Mouse (Mus musculus): Measurements from ENCODE around the gene Tubb2b. TPM values are rescaled to one million over a fixed set of nuclear protein-coding genes. Genes with fewer than 3 reads are reported as not detected.

Tubb2b gene
- polyA plus RNA-seq, 1 experiment from 2014 or later, result 13.4 TPM

GRCm38 (mm10) chr13:34157596-34158157 is 27.4 kb upstream of the Tubb2b start:
- Histone ChIP-seq H3K36me3 (ENCODE audit: control insufficient read depth, insufficient read depth, low read length) (no peaks in the 10 kb centered on the region), H3K4me2 (replicated peaks; ENCODE audit: low read depth) (no peak overlapping the region), H3K27me3 (ENCODE audit: control insufficient read depth, insufficient read depth, low read length) (no peaks in the 10 kb centered on the region), H3K4me1 (replicated peaks; ENCODE audit: control insufficient read depth, insufficient read depth) (no peaks in the 10 kb centered on the region), H3K9me3 (ENCODE audit: control insufficient read depth, low read length) (no peaks in the 10 kb centered on the region), H3K9ac (ENCODE audit: low read length) (no peak overlapping the region), H3K4me3 (ENCODE audit: low read depth, low read length) (no peak overlapping the region), H3K27ac (replicated peaks) (no peak overlapping the region)
- ATAC-seq (ENCODE audit: low FRiP score, low TSS enrichment), result no peak
- peak; percentile 19 for TF ChIP-seq CTCF (IDR thresholded peaks at IDR 0.05; ENCODE audit: low read depth)
- no peak for TF ChIP-seq EP300 (optimal IDR thresholded peaks at IDR 0.05)
- DNase-seq (ENCODE audit: low spot score), result no peak
- WGBS, result 84% methylated on average over 3 of the region's 3 CpGs

- TF ChIP-seq CTCF (IDR thresholded peaks at IDR 0.05; ENCODE audit: low read depth) (no peak), EP300 (optimal IDR thresholded peaks at IDR 0.05) (no peak)
- Histone ChIP-seq H3K4me1 (replicated peaks; ENCODE audit: control insufficient read depth, insufficient read depth) (no peaks in the 10 kb centered on the region), H3K9ac (ENCODE audit: low read length) (no peak overlapping the region), H3K4me2 (replicated peaks; ENCODE audit: low read depth) (no peak overlapping the region), H3K4me3 (ENCODE audit: low read depth, low read length) (no peak overlapping the region), H3K9me3 (ENCODE audit: control insufficient read depth, low read length) (no peaks in the 10 kb centered on the region), H3K27me3 (ENCODE audit: control insufficient read depth, insufficient read depth, low read length) (no peaks in the 10 kb centered on the region), H3K27ac (replicated peaks) (no peak overlapping the region), H3K36me3 (ENCODE audit: control insufficient read depth, insufficient read depth, low read length) (no peaks in the 10 kb centered on the region)
- 76% methylated on average over 2 of the region's 2 CpGs for WGBS
- no peak for DNase-seq (ENCODE audit: low spot score)
- ATAC-seq (ENCODE audit: low FRiP score, low TSS enrichment), result no peak
These were observed 26.5 kb upstream of the Tubb2b start for GRCm38 (mm10) chr13:34156840-34157185.

- Histone ChIP-seq H3K9ac (ENCODE audit: low read length) (no peak overlapping the region), H3K4me2 (replicated peaks; ENCODE audit: low read depth) (no peak overlapping the region), H3K36me3 (ENCODE audit: control insufficient read depth, insufficient read depth, low read length) (no peaks in the 10 kb centered on the region), H3K4me1 (replicated peaks; ENCODE audit: control insufficient read depth, insufficient read depth) (no peaks in the 10 kb centered on the region), H3K4me3 (ENCODE audit: low read depth, low read length) (no peak overlapping the region), H3K9me3 (ENCODE audit: control insufficient read depth, low read length) (no peaks in the 10 kb centered on the region), H3K27me3 (ENCODE audit: control insufficient read depth, insufficient read depth, low read length) (no peaks in the 10 kb centered on the region), H3K27ac (replicated peaks) (no peak overlapping the region)
- DNase-seq (ENCODE audit: low spot score) (no peak), ATAC-seq (ENCODE audit: low FRiP score, low TSS enrichment) (peak; percentile 33)
- 49% methylated on average over 8 of the region's 8 CpGs for WGBS
- TF ChIP-seq CTCF (IDR thresholded peaks at IDR 0.05; ENCODE audit: low read depth) (no peak), EP300 (optimal IDR thresholded peaks at IDR 0.05) (no peak)
These were observed 26.0 kb upstream of the Tubb2b start for GRCm38 (mm10) chr13:34156133-34156839.

- ATAC-seq (ENCODE audit: low FRiP score, low TSS enrichment) (no peak), DNase-seq (ENCODE audit: low spot score) (peak; percentile 67)
- Histone ChIP-seq H3K9ac (ENCODE audit: low read length) (no peak overlapping the region), H3K4me3 (ENCODE audit: low read depth, low read length) (peak overlapping the region; percentile 24; the same call in 1 of the 2 replicates), H3K27ac (replicated peaks) (peak overlapping the region; percentile 53; the same call in 1 of the 2 replicates), H3K9me3 (ENCODE audit: control insufficient read depth, low read length) (no peaks in the 10 kb centered on the region), H3K4me2 (replicated peaks; ENCODE audit: low read depth) (peak overlapping the region; percentile 45), H3K36me3 (ENCODE audit: control insufficient read depth, insufficient read depth, low read length) (no peaks in the 10 kb centered on the region), H3K27me3 (ENCODE audit: control insufficient read depth, insufficient read depth, low read length) (no peaks in the 10 kb centered on the region), H3K4me1 (replicated peaks; ENCODE audit: control insufficient read depth, insufficient read depth) (no peaks in the 10 kb centered on the region)
- TF ChIP-seq EP300 (optimal IDR thresholded peaks at IDR 0.05) (no peak), CTCF (IDR thresholded peaks at IDR 0.05; ENCODE audit: low read depth) (peak; percentile 83)
- 20% methylated on average over 3 of the region's 3 CpGs for WGBS
These were observed 24.6 kb upstream of the Tubb2b start for GRCm38 (mm10) chr13:34154931-34155272.

- Histone ChIP-seq H3K9ac (ENCODE audit: low read length) (0 out of 2 replicates have a peak overlapping the region, but pooled peaks have one; percentile 19), H3K4me1 (replicated peaks; ENCODE audit: control insufficient read depth, insufficient read depth) (peaks cover 1% of the 10 kb centered on the region; the same call in 1 of the 2 replicates), H3K27ac (replicated peaks) (peak overlapping the region; percentile 53; the same call in 1 of the 2 replicates), H3K27me3 (ENCODE audit: control insufficient read depth, insufficient read depth, low read length) (no peaks in the 10 kb centered on the region), H3K36me3 (ENCODE audit: control insufficient read depth, insufficient read depth, low read length) (no peaks in the 10 kb centered on the region), H3K9me3 (ENCODE audit: control insufficient read depth, low read length) (no peaks in the 10 kb centered on the region), H3K4me3 (ENCODE audit: low read depth, low read length) (peak overlapping the region; percentile 24), H3K4me2 (replicated peaks; ENCODE audit: low read depth) (peak overlapping the region; percentile 45)
- TF ChIP-seq CTCF (IDR thresholded peaks at IDR 0.05; ENCODE audit: low read depth) (peak; percentile 82), EP300 (optimal IDR thresholded peaks at IDR 0.05) (no peak)
- DNase-seq (ENCODE audit: low spot score) (peak; percentile 87), ATAC-seq (ENCODE audit: low FRiP score, low TSS enrichment) (peak; percentile 69)
- WGBS, result 36% methylated on average over 13 of the region's 13 CpGs
These were observed 24.1 kb upstream of the Tubb2b start for GRCm38 (mm10) chr13:34154217-34154930.

Measured in stomach, postnatal 0 days (tissue).